Mouse (Mus musculus): ENCODE measurements at regions not wholly inside any gene's neighbourhood (a gene's known extent, or its start where the extent isn't known, plus 50 kb on each side); places are given as distances from the start of the nearest gene placed in this dataset.

- DNase-seq (ENCODE audit: low spot score in 2 of 2): peak; percentile 47 to 67
Measured at GRCm38 (mm10) chr2:57906939-57907338, 90.7 kb upstream of the Galnt5 start.

DNA sequence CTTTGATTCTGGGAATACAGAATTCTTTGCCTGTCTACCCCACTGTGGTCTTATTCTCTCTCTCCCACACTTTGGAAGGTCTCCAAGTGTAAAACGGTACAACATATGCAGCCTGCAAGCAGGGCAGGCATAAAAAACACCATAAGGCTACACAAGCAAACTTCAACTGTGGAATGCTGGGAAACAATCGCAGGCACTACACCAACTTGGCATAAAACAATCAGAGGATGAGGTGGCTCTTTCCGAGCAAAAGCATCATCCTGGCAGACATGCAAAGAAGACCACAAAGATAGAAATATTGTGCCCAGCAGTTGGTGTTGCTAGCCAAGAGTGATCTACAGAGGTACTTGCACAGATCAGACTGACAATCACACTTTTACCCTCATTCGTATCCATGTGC lies 88.0 kb upstream of the Galnt5 start:
- DNase-seq (ENCODE audit: low spot score in 2 of 2): peak in 1 of 2 experiments; percentile 12

DNA sequence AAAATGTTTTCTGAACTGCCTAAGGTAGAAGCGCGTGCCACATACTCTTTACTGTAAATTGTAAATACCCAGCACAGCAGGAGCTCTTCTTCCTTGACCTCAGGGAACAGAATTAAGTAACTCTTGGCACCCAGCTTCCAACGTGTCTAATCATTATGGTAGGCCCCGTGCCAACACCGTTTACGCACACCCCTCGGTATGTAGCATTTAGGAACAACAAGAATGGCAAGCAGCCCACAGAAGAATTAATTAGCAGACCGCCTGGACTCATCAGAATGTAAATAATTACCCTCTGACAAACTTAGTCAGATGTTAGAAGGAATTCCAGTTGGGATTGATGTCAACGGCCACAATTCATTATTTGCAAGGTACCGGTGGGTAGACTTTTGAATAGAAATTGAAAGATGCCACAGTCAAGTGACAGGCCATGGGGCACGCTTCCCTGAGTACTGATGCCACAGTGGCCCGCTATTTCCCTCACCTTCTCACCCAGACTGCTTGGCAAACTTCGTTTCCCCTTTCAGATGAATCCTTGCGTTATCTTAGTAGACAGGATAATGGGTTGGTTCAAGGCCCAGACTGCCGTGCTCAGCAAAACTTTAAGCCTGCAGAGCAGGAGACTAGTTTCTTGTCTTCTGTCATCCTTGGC lies 81.2 kb upstream of the Galnt5 start:
- no peak for DNase-seq (ENCODE audit: low spot score in 2 of 2)

- DNase-seq (ENCODE audit: low spot score in 2 of 2): no peak
Measured at GRCm38 (mm10) chr2:57917721-57918120, 80.0 kb upstream of the Galnt5 start.

- peak; percentile 43 to 74 for DNase-seq (ENCODE audit: low spot score in 2 of 2)
Measured at GRCm38 (mm10) chr2:57919102-57919731, 78.5 kb upstream of the Galnt5 start.

DNA sequence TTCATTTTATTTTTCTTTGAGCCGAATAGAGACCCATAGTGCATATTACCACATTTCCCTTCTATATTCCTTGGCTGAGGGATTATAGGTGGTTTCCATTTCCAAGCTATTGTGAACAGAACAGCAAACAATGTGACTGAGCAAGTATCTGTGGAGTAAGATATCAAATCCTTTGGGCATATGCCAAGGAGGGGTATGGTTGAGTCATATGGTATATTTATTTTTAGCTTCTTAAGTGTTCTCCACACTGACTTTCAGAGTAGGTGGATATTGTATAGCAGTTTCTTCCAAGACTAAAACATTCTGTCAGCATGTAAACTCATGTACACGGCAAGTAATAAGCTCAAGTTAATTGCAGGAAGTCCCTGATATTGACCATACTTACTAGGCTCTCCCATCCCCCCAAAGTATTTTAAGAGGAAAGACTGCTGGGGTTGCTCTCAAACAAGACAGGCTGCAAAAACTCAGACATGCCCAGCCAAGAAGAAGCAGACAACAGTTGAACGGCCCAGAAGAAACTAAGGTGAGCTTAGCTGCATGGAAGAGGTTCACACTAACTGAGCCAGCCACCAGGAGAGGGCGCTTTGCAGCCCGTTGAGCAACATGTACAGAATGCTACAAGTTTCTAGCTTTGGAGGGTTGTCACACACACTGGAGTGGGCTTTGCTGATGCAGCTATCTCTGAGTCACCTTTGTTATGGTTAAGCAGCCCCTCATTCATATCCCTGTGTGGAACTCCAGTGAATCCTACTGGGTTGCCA lies 63.4 kb upstream of the Galnt5 start:
- DNase-seq (ENCODE audit: low spot score in 2 of 2): no peak

Data from frontal cortex, postnatal 36 days (tissue).